Mouse (Mus musculus) C2C12 (cell line): ENCODE measurements at regions not wholly inside any gene's neighbourhood (a gene's known extent, or its start where the extent isn't known, plus 50 kb on each side); places are given as distances from the start of the nearest gene placed in this dataset.

Experiments used
- CEBPB ChIP-seq: IDR thresholded peaks from one replicate; pipeline ENCODE4 v1.6.1; 2011; ENCODE audit warnings: low read depth, mild to moderate bottlenecking, control low read depth, moderate library complexity
- CTCF ChIP-seq: IDR thresholded peaks from one replicate; pipeline ENCODE4 v1.5.1; 2011; ENCODE audit not compliant: control insufficient read depth, insufficient read depth, insufficient read length
- MAX ChIP-seq: IDR thresholded peaks from one replicate; pipeline ENCODE4 v1.6.1; 2011; ENCODE audit warnings: mild to moderate bottlenecking, control low read depth
- MYOD1 ChIP-seq: IDR thresholded peaks from one replicate; pipeline ENCODE4 v1.6.1; 2011; ENCODE audit warnings: low read depth; ENCODE audit not compliant: control insufficient read depth, insufficient read length
- MYOG ChIP-seq: IDR thresholded peaks from one replicate; pipeline ENCODE4 v1.6.1; 2011; ENCODE audit not compliant: control insufficient read depth, insufficient read length; ENCODE audit errors: extremely low read depth
- USF1 ChIP-seq: IDR thresholded peaks from one replicate; pipeline ENCODE4 v1.6.1; 2011; ENCODE audit warnings: low read depth, mild to moderate bottlenecking, control low read depth, moderate library complexity

DNA sequence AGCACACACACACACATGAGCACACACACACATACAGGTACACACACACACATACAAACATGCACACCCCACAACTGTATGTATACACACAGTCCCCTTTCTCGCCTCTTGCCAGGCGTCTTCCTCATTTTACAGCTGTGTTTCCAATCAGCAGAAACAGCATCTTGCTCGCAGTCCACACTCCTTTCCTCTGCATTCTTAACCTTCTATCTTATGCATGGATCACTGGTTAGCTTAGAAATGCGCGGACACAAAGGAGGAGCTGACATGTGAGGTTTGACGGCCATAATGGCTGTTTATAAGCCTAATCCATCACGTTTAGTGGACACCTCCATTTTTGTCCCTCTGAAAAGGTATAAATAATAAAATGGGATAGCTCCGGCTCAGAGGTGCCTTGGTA is 343.3 kb upstream of the Sall1 start:
- TF ChIP-seq MYOD1 (no peak), CTCF (no peak), USF1 (no peak), CEBPB (no peak), MAX (no peak), MYOG (no peak)
